Mouse (Mus musculus): ENCODE results near the gene Arfgap3. TPM values are rescaled to one million over a fixed set of nuclear protein-coding genes. Genes with fewer than 3 reads are reported as not detected.
A peak's percentile ranks its signal among the peaks of the same experiment; 100 is the strongest.

The Arfgap3 gene
- polyA plus RNA-seq, 1 experiment: 45.3 TPM

DNA sequence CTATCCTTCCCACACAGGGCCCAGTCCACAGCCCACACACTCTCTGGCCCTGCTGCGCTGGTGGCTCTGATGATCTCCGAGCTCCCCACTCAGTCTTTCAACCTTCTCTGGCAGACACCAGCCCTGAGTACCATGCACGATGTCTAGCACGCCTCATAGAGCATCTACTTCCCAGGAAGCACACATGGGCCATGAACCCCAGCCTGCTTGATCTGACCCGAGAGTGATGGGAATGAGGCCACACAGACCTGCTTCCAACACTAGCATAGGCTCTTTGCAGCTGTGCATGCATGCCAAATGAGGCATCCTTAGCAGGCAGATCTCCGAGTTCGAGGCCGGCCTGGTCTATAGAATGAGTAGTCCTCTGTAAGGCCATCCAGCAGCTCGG lies 45.2 kb downstream of the Arfgap3 start:
- Histone ChIP-seq H3K36me3 (ENCODE audit: control insufficient read depth, insufficient read depth) (peaks cover 50% of the 10 kb centered on the region), H3K79me2 (ENCODE audit: control insufficient read depth, insufficient read depth) (no peaks in the 10 kb centered on the region)
- TF ChIP-seq E2F4 (IDR thresholded peaks at IDR 0.05; ENCODE audit: insufficient read depth): no peak
- no peak for TF ChIP-seq POLR2A (IDR thresholded peaks at IDR 0.05; ENCODE audit: insufficient read length, low read depth)
- no peak for TF ChIP-seq SRF (IDR thresholded peaks at IDR 0.05; ENCODE audit: control insufficient read depth, insufficient read length, low read depth)
- no peak for TF ChIP-seq TCF3 (IDR thresholded peaks at IDR 0.05; ENCODE audit: insufficient read length, low read depth)
- peak; percentile 5 for TF ChIP-seq POLR2AphosphoS2 (IDR thresholded peaks at IDR 0.05; ENCODE audit: insufficient read length, low read depth)
- no peak for TF ChIP-seq REST (IDR thresholded peaks at IDR 0.05; ENCODE audit: insufficient read depth, insufficient read length)
- no peak for TF ChIP-seq MYOD1 (IDR thresholded peaks at IDR 0.05; ENCODE audit: control insufficient read depth in 1 of 3, insufficient read length in 2 of 3, low read depth in 2 of 3)

DNA sequence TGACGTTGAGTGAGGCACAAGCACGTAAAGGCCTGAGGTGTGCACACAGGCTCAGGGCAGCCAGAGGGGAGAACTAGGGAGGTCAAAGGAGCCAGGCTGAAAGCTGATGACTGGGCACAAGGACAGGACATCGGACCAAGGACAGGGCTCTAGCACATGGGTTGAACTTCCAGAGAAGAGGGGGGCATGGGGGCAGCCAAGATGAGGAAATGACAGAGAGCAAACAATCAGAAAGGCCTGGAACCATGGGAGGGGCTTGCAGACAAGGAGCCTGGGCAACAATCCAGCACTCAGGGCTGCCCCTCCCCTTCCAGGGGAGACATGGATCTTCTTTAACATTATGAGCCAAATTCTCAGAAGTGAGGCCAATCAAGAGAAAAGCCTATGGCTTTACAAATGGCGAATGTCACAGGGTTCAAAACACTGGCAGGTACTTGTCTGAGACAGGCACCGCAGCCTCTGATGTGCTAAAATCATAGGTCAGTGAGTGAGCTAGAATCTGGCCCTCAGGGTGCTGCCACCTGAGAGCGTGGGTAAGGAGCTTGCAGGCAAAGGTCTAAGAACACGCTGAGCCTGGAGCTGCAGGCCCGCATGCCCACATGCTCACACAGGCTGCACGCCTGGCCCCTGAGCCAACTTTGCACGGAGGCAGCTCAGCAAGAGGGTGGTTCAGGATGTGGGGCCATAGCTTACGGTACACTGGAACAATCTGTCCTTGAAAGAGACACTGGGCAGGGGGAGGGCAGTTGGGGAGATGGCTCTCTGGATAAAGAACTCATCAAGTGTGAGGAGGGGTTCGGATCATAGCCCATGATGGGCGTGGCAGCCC lies 46.2 kb downstream of the Arfgap3 start:
- TF ChIP-seq POLR2A (IDR thresholded peaks at IDR 0.05; ENCODE audit: insufficient read length, low read depth) (no peak), TCF12 (IDR thresholded peaks at IDR 0.05; ENCODE audit: insufficient read depth, poor library complexity, severe bottlenecking) (no peak)
- Histone ChIP-seq H3K79me2 (ENCODE audit: control insufficient read depth, insufficient read depth) (no peaks in the 10 kb centered on the region), H3K4me2 (ENCODE audit: low read depth) (no peak overlapping the region), H3K27me3 (ENCODE audit: control insufficient read depth, insufficient read depth, insufficient read length) (no peaks in the 10 kb centered on the region), H3ac (ENCODE audit: control insufficient read depth, insufficient read length) (no peak overlapping the region), H3K4me3 (no peak overlapping the region), H3K36me3 (ENCODE audit: control insufficient read depth, insufficient read depth) (peaks cover 59% of the 10 kb centered on the region)

More for the DNA sequence above, 45.2 kb downstream of the Arfgap3 start:
- Histone ChIP-seq H3K4me3 (no peak overlapping the region), H3K4me2 (ENCODE audit: low read depth) (no peak overlapping the region), H3K27me3 (ENCODE audit: control insufficient read depth, insufficient read depth, insufficient read length) (no peaks in the 10 kb centered on the region), H3ac (ENCODE audit: control insufficient read depth, insufficient read length) (no peak overlapping the region)

DNA sequence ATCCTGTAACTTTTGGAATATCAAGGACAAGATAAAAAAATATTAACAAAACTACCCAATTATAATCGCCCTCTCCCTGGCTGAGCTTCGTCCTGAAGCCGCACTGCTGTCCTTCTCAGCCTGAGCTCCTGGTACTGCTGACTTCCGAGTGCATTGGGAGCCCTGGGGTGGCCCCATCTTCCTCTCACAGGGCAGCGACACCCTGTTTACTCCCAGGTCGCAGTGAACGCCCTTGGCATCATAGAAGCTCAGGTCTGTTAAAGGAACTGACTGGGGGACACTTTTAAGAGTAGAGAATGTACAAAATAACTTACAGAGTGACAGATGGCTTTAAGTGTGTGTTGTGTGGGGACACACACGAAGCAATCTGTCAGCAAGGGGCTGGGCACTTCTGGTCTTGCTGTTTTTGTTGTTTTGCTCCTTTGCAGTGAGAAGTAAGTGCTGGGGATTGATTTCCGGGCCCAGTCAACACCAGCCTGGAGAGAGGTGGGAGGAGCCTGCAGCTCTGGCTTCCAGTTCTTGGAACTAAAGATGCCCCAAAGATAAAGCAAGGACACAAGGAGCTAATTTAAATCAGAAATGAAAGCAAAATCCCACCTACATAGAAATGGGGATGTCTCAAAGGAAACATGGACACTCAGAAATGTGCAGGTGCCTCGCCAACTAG lies 50.0 kb downstream of the Arfgap3 start:
- Histone ChIP-seq H3K4me2 (ENCODE audit: low read depth) (no peak overlapping the region), H3K79me2 (ENCODE audit: control insufficient read depth, insufficient read depth) (no peaks in the 10 kb centered on the region), H3K4me3 (no peak overlapping the region), H3K36me3 (ENCODE audit: control insufficient read depth, insufficient read depth) (peaks cover 37% of the 10 kb centered on the region), H3K27me3 (ENCODE audit: control insufficient read depth, insufficient read depth, insufficient read length) (no peaks in the 10 kb centered on the region), H3ac (ENCODE audit: control insufficient read depth, insufficient read length) (no peak overlapping the region)
- TF ChIP-seq REST (IDR thresholded peaks at IDR 0.05; ENCODE audit: insufficient read depth, insufficient read length) (no peak), CEBPB (IDR thresholded peaks at IDR 0.05; ENCODE audit: insufficient read depth, poor library complexity, severe bottlenecking) (no peak), E2F4 (IDR thresholded peaks at IDR 0.05; ENCODE audit: insufficient read depth) (no peak), POLR2AphosphoS2 (IDR thresholded peaks at IDR 0.05; ENCODE audit: insufficient read length, low read depth) (no peak), TCF12 (IDR thresholded peaks at IDR 0.05; ENCODE audit: insufficient read depth, poor library complexity, severe bottlenecking) (no peak), USF1 (IDR thresholded peaks at IDR 0.05; ENCODE audit: low read depth) (no peak), POLR2A (IDR thresholded peaks at IDR 0.05; ENCODE audit: insufficient read length, low read depth) (no peak)

DNA sequence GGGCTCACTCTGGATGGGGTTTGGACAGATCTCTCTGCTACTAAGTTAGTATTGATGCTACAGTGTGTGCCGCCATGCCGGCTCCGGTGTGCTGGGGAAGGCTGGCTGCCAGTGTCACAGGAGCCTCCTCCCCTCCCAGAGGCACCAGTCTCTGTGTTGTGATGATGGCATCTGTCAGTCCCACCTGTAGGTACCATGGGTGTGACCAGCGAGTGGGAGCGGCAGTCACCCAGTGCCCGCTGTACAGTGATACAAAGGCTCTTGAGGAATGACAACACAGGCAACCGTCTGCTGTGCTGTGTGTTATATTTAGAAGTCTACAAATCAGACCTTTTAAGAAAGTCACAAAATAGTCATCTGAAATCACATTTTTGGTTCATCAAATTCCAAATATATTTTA lies 50.6 kb downstream of the Arfgap3 start:
- H3K79me2 ChIP-seq (ENCODE audit: control insufficient read depth, insufficient read depth): no peaks in the 10 kb centered on the region
- no peaks in the 10 kb centered on the region for H3K27me3 ChIP-seq (ENCODE audit: control insufficient read depth, insufficient read depth, insufficient read length)
- H3K36me3 ChIP-seq (ENCODE audit: control insufficient read depth, insufficient read depth): peaks cover 33% of the 10 kb centered on the region
- no peak overlapping the region for H3K4me3 ChIP-seq
- no peak for TF ChIP-seq TCF3 (IDR thresholded peaks at IDR 0.05; ENCODE audit: insufficient read length, low read depth)
- TF ChIP-seq MAX (IDR thresholded peaks at IDR 0.05; ENCODE audit: low read depth): no peak
- no peak for TF ChIP-seq E2F4 (IDR thresholded peaks at IDR 0.05; ENCODE audit: insufficient read depth)
- no peak overlapping the region for H3K4me2 ChIP-seq (ENCODE audit: low read depth)
- H3ac ChIP-seq (ENCODE audit: control insufficient read depth, insufficient read length): no peak overlapping the region

DNA sequence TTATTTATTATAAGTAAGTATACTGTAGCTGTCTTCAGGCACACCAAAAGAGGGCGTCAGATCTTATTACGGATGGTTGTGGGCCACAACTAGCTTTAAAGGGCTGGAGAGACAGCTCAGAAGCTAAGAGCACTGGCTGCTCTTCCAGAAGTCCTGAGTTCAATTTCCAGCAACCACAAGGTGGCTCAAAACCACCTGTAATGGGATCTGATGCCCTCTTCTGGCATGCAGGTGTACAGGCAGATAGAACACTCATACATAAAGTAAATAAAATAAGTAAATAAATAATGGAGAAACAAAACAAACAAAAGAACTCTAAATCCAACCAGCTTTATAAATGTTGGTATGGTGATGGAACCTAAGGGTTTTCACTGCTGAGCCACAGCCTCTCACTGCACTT lies 51.2 kb downstream of the Arfgap3 start:
- TF ChIP-seq MYOD1 (IDR thresholded peaks at IDR 0.05; ENCODE audit: control insufficient read depth in 1 of 3, insufficient read length in 2 of 3, low read depth in 2 of 3): no peak
- TF ChIP-seq MYOG (IDR thresholded peaks at IDR 0.05; ENCODE audit: control insufficient read depth in 1 of 3, insufficient read depth in 1 of 3, insufficient read length in 2 of 3, low read depth in 2 of 3): no peak
- TF ChIP-seq USF1 (IDR thresholded peaks at IDR 0.05; ENCODE audit: low read depth): no peak
- no peak for TF ChIP-seq MAX (IDR thresholded peaks at IDR 0.05; ENCODE audit: low read depth)
- no peak for TF ChIP-seq E2F4 (IDR thresholded peaks at IDR 0.05; ENCODE audit: insufficient read depth)
- TF ChIP-seq POLR2AphosphoS2 (IDR thresholded peaks at IDR 0.05; ENCODE audit: insufficient read length, low read depth): no peak
- TF ChIP-seq SRF (IDR thresholded peaks at IDR 0.05; ENCODE audit: control insufficient read depth, insufficient read length, low read depth): no peak
- TF ChIP-seq POLR2A (IDR thresholded peaks at IDR 0.05; ENCODE audit: insufficient read length, low read depth): no peak
- TF ChIP-seq TCF3 (IDR thresholded peaks at IDR 0.05; ENCODE audit: insufficient read length, low read depth): no peak
- TF ChIP-seq CEBPB (IDR thresholded peaks at IDR 0.05; ENCODE audit: insufficient read depth, poor library complexity, severe bottlenecking): no peak
- no peak for TF ChIP-seq REST (IDR thresholded peaks at IDR 0.05; ENCODE audit: insufficient read depth, insufficient read length)
- no peak for TF ChIP-seq TCF12 (IDR thresholded peaks at IDR 0.05; ENCODE audit: insufficient read depth, poor library complexity, severe bottlenecking)

More for the DNA sequence above, 51.2 kb downstream of the Arfgap3 start:
- no peak overlapping the region for H3K4me3 ChIP-seq
- no peaks in the 10 kb centered on the region for H3K27me3 ChIP-seq (ENCODE audit: control insufficient read depth, insufficient read depth, insufficient read length)
- peaks cover 31% of the 10 kb centered on the region for H3K36me3 ChIP-seq (ENCODE audit: control insufficient read depth, insufficient read depth)
- no peak overlapping the region for H3ac ChIP-seq (ENCODE audit: control insufficient read depth, insufficient read length)
- no peak overlapping the region for H3K4me2 ChIP-seq (ENCODE audit: low read depth)
- no peaks in the 10 kb centered on the region for H3K79me2 ChIP-seq (ENCODE audit: control insufficient read depth, insufficient read depth)
